Mouse (Mus musculus): ENCODE measurements at regions not wholly inside any gene's neighbourhood (a gene's known extent, or its start where the extent isn't known, plus 50 kb on each side); places are given as distances from the start of the nearest gene placed in this dataset.

DNA sequence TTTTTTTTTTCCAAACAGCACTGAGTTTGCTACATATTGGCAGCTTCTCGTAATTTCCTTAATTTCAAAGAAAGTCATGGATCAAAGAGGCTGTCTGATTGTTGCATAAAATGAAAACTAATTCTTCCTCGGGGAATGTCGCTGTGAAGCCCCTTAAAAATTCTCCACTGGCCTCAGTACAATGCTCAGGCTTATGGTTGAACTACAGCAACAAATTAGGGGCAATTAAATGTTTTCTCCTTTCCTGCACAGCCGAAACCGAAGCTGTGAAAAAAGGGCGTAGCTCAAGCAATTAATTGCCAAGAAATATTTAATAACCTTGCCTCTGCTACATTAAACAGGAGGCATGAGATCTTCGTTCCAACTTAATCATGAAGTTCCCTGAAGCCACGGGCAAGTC lies 61.8 kb downstream of the Csl start:
- H3K79me2 ChIP-seq (ENCODE audit: control insufficient read depth, insufficient read depth, low read length, poor library complexity), result no peaks in the 10 kb centered on the region
- no peak overlapping the region for H3K4me3 ChIP-seq (ENCODE audit: control insufficient read depth in 1 of 2, insufficient read depth in 1 of 2, low read depth in 2 of 2, low read length in 2 of 2)
- H3K9ac ChIP-seq (ENCODE audit: control insufficient read depth, low read depth, low read length, poor library complexity, severe bottlenecking), result no peak overlapping the region
- no peak for DNase-seq (ENCODE audit: low read depth, low spot score)
- no peaks in the 10 kb centered on the region for H3K27me3 ChIP-seq (ENCODE audit: control insufficient read depth in 1 of 2, insufficient read depth in 2 of 2, low read length in 2 of 2)
- no peaks in the 10 kb centered on the region for H3K36me3 ChIP-seq (ENCODE audit: control insufficient read depth in 1 of 2, insufficient read depth in 2 of 2, low read length in 2 of 2)
- TF ChIP-seq RCOR1 (IDR thresholded peaks at IDR 0.05; ENCODE audit: low read depth, low read length) (no peak), POLR2AphosphoS2 (IDR thresholded peaks at IDR 0.05; ENCODE audit: low read length) (no peak), POLR2AphosphoS5 (IDR thresholded peaks at IDR 0.05; ENCODE audit: borderline replicate concordance, low read depth, low read length) (no peak), USF2 (IDR thresholded peaks at IDR 0.05; ENCODE audit: borderline replicate concordance in 1 of 2, insufficient read depth in 1 of 2, low read depth in 1 of 2, low read length in 2 of 2) (no peak)
- no peaks in the 10 kb centered on the region for H3K9me3 ChIP-seq (replicated peaks; ENCODE audit: insufficient read depth, low read length)
- H3K4me1 ChIP-seq (ENCODE audit: control insufficient read depth in 1 of 2, insufficient read depth in 2 of 2, low read length in 2 of 2), result no peaks in the 10 kb centered on the region
- H3K27ac ChIP-seq (ENCODE audit: control insufficient read depth, low read depth, low read length), result no peak overlapping the region

GRCm38 (mm10) chr10:99699498-99699897 lies 60.0 kb downstream of the Csl start:
- DNase-seq (ENCODE audit: low read depth, low spot score), result no peak
- Histone ChIP-seq H3K4me1 (ENCODE audit: control insufficient read depth in 1 of 2, insufficient read depth in 2 of 2, low read length in 2 of 2) (no peaks in the 10 kb centered on the region), H3K27ac (ENCODE audit: control insufficient read depth, low read depth, low read length) (no peak overlapping the region), H3K9me3 (replicated peaks; ENCODE audit: insufficient read depth, low read length) (no peaks in the 10 kb centered on the region), H3K27me3 (ENCODE audit: control insufficient read depth in 1 of 2, insufficient read depth in 2 of 2, low read length in 2 of 2) (no peaks in the 10 kb centered on the region), H3K9ac (ENCODE audit: control insufficient read depth, low read depth, low read length, poor library complexity, severe bottlenecking) (no peak overlapping the region), H3K79me2 (ENCODE audit: control insufficient read depth, insufficient read depth, low read length, poor library complexity) (no peaks in the 10 kb centered on the region), H3K4me3 (ENCODE audit: control insufficient read depth in 1 of 2, insufficient read depth in 1 of 2, low read depth in 2 of 2, low read length in 2 of 2) (no peak overlapping the region), H3K36me3 (ENCODE audit: control insufficient read depth in 1 of 2, insufficient read depth in 2 of 2, low read length in 2 of 2) (no peaks in the 10 kb centered on the region)
- no peak for TF ChIP-seq MYC (IDR thresholded peaks at IDR 0.05; ENCODE audit: low read depth, low read length)
- no peak for TF ChIP-seq RAD21 (IDR thresholded peaks at IDR 0.05; ENCODE audit: low read depth, low read length)
- TF ChIP-seq CHD2 (IDR thresholded peaks at IDR 0.05; ENCODE audit: low read length), result no peak
- TF ChIP-seq TAL1 (IDR thresholded peaks at IDR 0.05; ENCODE audit: low read length), result no peak
- TF ChIP-seq CHD1 (IDR thresholded peaks at IDR 0.05; ENCODE audit: low read depth, low read length), result no peak
- TF ChIP-seq KAT2A (conservative IDR thresholded peaks at IDR 0.05; ENCODE audit: low read depth, low read length), result no peak
- no peak for TF ChIP-seq E2F4 (IDR thresholded peaks at IDR 0.05; ENCODE audit: borderline replicate concordance, low read depth, low read length)
- TF ChIP-seq RCOR1 (IDR thresholded peaks at IDR 0.05; ENCODE audit: low read depth, low read length), result no peak
- no peak for TF ChIP-seq MXI1 (IDR thresholded peaks at IDR 0.05; ENCODE audit: low read depth, low read length)
- no peak for TF ChIP-seq HCFC1 (IDR thresholded peaks at IDR 0.05; ENCODE audit: low read depth, low read length)
- no peak for TF ChIP-seq MEF2A (IDR thresholded peaks at IDR 0.05; ENCODE audit: extremely low read depth, insufficient replicate concordance, low read depth, low read length, poor library complexity, severe bottlenecking)
- TF ChIP-seq TCF12 (IDR thresholded peaks at IDR 0.05; ENCODE audit: low read depth, low read length), result no peak
- TF ChIP-seq ZC3H11A (IDR thresholded peaks at IDR 0.05; ENCODE audit: low read depth, low read length), result no peak
- no peak for TF ChIP-seq ZNF384 (IDR thresholded peaks at IDR 0.05; ENCODE audit: low read depth, low read length)
- no peak for TF ChIP-seq SIN3A (IDR thresholded peaks at IDR 0.05; ENCODE audit: low read length)

Measured in MEL (cell line).